Mouse (Mus musculus): ENCODE results near the gene Cnst. TPM values are rescaled to one million over a fixed set of nuclear protein-coding genes. Genes with fewer than 3 reads are reported as not detected.
"Not testable (repeated sequence)": the region's sequence is repeated elsewhere in the genome, so short reads cannot be mapped to it uniquely, and the experiment has no call there.

Cnst gene
- polyA plus RNA-seq (2015; fragmentation: Nextera tagmentation; extraction: Ambion mirVana) = 13.9 and 14.9 TPM in 2 replicates

DNA sequence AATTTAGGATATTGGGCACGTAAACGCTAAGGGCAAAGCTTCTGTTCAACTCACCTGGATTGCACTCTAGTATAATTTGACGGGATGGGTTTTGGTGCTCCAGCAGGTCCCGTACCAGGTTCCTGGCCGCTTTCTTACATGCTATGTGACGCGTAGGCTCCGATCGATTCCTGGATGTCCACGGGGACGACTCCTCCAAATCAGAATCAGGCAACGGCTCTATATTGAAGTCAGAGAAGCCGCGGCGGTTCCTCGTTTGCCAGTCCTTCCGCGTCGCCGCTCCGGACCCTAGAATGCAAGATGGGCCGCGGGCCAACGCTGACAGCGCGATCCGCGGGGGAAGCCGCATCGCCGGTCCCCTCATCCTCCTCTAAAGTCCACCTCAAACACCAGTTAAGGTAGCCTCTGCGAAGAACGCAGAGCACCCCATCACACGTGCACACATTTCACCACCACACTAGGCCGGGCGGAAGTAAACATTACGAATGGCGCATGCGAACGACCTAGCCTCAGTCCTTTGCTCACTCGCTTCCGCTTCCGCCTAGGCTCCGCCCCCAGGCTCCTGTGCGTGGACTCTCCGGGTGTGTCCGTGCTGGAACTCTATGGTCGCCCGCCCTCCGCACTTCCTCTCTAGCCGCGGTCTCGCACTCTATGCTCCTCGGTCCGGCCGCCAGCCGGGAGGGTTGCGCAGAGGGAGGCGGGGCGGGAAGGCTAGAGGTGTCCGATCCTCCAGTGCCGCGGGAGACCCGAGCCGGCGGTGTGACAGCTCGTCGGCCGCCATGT lies at the start of gene Cnst, which contains the start of gene Tfb2m:
Cnst (plus strand) TSS at position 603 of the 783 bp plus-strand sequence.
Tfb2m (minus strand) TSS at position 500 of the 783 bp plus-strand sequence.
- peak within 1 kb of the TSS; percentile 86 for H3K9ac ChIP-seq
- under 1% methylated on average over 69 of the region's 69 CpGs for WGBS
- H3K27ac ChIP-seq = peak within 1 kb of the TSS; percentile 95
- H3K9me3 ChIP-seq; H3K36me3 ChIP-seq; H3K27me3 ChIP-seq (replicated peaks): not testable (repeated sequence)
- H3K4me2 ChIP-seq = peak within 1 kb of the TSS; percentile 66
- ATAC-seq (ENCODE audit: insufficient read depth, low FRiP score, low read depth) = peak; percentile 99
- peak within 1 kb of the TSS; percentile 85 for H3K4me3 ChIP-seq (replicated peaks)
- H3K4me1 ChIP-seq = peaks cover 20% of the 10 kb centered on the region

DNA sequence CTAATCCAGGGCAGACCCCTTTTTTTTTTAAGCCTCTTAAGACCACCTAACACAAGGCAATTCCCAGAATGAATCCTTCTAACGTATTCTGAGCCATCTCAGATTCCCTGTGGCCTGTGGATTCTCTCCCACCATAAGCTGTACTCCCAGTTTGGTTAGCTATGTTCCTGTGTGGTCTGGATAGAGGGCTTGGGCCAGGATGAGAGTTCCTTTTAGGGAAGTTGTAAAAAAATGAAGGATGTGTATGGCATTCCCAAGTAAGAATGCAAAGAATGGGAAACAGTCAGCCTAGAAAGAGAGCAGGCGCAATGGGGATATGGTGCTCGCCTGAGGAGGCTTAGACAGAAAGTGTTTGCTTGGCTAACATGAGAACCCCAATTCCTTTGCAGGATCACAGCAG lies 46.9 kb upstream of the Cnst start:
- Histone ChIP-seq H3K9me3 (no peaks in the 10 kb centered on the region), H3K4me2 (no peak overlapping the region), H3K9ac (no peak overlapping the region), H3K27me3 (replicated peaks) (no peaks in the 10 kb centered on the region), H3K4me1 (no peaks in the 10 kb centered on the region), H3K4me3 (replicated peaks) (no peak overlapping the region), H3K36me3 (no peaks in the 10 kb centered on the region), H3K27ac (peak overlapping the region; percentile 38; the same call in 1 of the 2 replicates)
- peak; percentile 47 for ATAC-seq (ENCODE audit: insufficient read depth, low FRiP score, low read depth)
- WGBS = 44% methylated on average over 3 of the region's 3 CpGs

DNA sequence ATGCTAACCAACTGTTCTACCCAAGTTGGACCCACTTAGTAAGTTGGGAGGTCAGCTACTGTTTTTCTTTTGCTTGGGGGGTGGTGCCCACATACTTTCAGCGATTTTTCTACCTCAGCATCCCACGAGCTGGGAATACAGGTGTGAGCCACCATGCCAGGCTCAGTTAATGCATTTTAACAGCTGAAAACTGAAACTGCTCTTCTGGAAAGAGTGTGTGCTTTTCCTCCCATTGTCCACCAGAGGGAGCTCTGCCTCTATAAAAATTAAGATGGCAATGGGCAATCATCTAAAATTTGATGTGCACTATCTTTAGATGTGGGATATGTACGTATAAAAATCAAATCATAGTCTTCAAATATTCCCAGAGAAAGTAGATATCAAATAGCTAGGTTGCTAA lies 43.6 kb upstream of the Cnst start:
- no peaks in the 10 kb centered on the region for H3K27me3 ChIP-seq (replicated peaks)
- H3K9me3 ChIP-seq = no peaks in the 10 kb centered on the region
- H3K9ac ChIP-seq = no peak overlapping the region
- H3K4me3 ChIP-seq (replicated peaks) = no peak overlapping the region
- 15% methylated on average over 3 of the region's 3 CpGs for WGBS
- H3K27ac ChIP-seq = no peak overlapping the region
- no peak overlapping the region for H3K4me2 ChIP-seq
- no peak for ATAC-seq (ENCODE audit: insufficient read depth, low FRiP score, low read depth)
- no peaks in the 10 kb centered on the region for H3K36me3 ChIP-seq
- H3K4me1 ChIP-seq = no peaks in the 10 kb centered on the region

DNA sequence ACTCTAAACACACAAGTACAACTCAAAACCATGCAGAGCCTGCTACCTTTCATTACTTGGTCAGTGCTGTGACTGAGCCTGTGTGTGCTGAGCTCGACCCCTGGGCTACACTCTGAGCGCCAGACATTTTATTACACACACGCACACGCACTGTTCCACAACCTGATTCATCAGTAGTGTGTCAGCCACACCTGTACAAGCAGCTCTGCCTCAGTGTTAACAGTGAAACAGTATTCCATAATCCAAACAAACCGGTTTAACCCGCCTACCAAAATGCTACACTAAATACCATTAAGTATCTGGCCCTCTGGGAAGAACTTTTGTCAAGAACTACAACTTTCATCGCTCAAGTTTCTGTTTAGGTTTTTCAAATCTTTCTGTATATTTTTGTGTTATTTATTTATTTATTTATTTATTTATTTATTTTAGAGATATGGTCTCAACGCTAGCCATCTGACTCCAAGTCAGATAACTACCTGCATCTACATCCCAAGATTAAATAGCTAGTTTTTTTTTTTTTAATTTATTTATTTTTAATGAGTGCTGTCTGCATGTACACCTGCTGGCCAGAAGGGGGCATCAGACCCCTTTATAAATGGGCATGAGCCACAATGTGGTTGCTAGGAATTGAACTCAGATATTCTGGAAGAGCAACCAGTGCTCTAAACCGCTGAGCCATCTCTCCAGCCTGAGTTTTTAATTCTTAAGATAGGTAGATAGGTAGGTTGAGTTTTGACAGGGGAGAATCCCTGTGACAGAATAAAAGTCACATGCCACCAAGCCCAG lies 39.4 kb upstream of the Cnst start:
- no peaks in the 10 kb centered on the region for H3K9me3 ChIP-seq
- no peaks in the 10 kb centered on the region for H3K4me1 ChIP-seq
- H3K9ac ChIP-seq = no peak overlapping the region
- no peak overlapping the region for H3K27ac ChIP-seq
- H3K36me3 ChIP-seq = no peaks in the 10 kb centered on the region
- WGBS = 54% methylated on average over 9 of the region's 9 CpGs
- no peak overlapping the region for H3K4me2 ChIP-seq
- no peak overlapping the region for H3K4me3 ChIP-seq (replicated peaks)
- ATAC-seq (ENCODE audit: insufficient read depth, low FRiP score, low read depth) = peak; percentile 44; the same call in 1 of the 2 replicates
- no peaks in the 10 kb centered on the region for H3K27me3 ChIP-seq (replicated peaks)

DNA sequence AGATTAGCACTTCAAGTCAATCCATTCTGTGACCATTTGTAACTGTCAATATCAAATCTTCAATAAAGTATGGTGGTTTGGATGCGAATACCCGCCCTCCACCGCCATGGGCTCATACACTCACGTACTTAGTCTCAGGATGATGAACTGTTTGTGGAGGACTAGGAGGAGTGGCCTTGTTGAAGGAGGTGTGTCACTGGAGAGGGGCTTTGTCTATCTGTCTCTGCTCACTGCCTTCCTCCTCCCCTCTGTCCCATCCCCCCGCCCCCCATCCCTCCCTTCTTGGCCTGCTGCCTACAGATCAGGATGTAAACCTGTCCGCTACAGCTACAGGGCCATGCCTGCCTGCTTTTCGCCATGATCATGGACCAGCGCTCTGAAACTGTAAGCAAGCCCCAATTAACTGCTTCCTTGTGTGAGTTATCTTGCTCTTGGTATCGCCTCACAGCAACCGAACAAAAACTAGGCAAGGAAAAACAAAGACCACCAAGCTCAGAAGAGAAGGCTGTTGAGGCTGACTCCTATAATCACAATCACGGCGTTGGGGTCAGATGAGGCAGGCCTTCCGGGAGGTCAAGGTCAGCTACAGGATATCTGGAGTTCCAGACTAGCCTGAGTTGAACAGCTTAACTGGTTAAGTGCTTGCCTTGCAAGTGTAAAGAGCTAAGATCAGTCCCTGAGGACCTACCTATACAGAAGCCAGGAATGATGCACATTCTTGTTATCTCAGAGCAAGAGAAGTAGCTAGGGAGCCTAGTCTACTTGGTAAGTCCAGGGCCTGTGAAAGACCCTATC lies 35.4 kb upstream of the Cnst start:
- no peak overlapping the region for H3K27ac ChIP-seq
- 88% methylated on average over 13 of the region's 13 CpGs for WGBS
- no peak for ATAC-seq (ENCODE audit: insufficient read depth, low FRiP score, low read depth)

DNA sequence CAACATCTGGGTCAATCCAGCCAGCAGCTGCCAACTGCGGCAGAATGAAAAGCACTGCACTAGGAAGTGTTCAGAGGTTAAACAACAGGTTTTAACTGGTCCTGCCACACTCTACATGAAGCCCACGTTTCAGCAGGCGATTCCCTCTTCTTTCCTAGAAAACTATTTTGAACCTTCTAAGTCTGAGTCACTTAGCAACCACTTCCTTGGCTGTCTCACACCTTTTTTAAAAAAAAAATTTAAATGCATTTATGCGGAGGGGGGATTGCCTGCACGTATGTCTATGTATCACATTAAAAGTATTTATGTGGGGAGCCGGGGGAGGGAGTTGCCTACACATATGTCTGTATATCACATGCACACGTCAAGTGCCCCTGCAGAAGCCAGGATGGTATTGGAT lies 34.3 kb upstream of the Cnst start:
- Histone ChIP-seq H3K4me2 (no peak overlapping the region), H3K27ac (no peak overlapping the region), H3K4me3 (replicated peaks) (no peak overlapping the region), H3K27me3 (replicated peaks) (no peaks in the 10 kb centered on the region), H3K9me3 (no peaks in the 10 kb centered on the region), H3K9ac (no peak overlapping the region), H3K36me3 (no peaks in the 10 kb centered on the region), H3K4me1 (peaks cover 5% of the 10 kb centered on the region; the same call in 1 of the 2 replicates)
- ATAC-seq (ENCODE audit: insufficient read depth, low FRiP score, low read depth) = no peak
- 69% methylated on average over 7 of the region's 7 CpGs for WGBS

More for the DNA sequence above, 35.4 kb upstream of the Cnst start:
- Histone ChIP-seq H3K27me3 (replicated peaks) (no peaks in the 10 kb centered on the region), H3K4me1 (no peaks in the 10 kb centered on the region), H3K9ac (no peak overlapping the region), H3K36me3 (no peaks in the 10 kb centered on the region), H3K4me3 (replicated peaks) (no peak overlapping the region), H3K4me2 (no peak overlapping the region), H3K9me3 (no peaks in the 10 kb centered on the region)

DNA sequence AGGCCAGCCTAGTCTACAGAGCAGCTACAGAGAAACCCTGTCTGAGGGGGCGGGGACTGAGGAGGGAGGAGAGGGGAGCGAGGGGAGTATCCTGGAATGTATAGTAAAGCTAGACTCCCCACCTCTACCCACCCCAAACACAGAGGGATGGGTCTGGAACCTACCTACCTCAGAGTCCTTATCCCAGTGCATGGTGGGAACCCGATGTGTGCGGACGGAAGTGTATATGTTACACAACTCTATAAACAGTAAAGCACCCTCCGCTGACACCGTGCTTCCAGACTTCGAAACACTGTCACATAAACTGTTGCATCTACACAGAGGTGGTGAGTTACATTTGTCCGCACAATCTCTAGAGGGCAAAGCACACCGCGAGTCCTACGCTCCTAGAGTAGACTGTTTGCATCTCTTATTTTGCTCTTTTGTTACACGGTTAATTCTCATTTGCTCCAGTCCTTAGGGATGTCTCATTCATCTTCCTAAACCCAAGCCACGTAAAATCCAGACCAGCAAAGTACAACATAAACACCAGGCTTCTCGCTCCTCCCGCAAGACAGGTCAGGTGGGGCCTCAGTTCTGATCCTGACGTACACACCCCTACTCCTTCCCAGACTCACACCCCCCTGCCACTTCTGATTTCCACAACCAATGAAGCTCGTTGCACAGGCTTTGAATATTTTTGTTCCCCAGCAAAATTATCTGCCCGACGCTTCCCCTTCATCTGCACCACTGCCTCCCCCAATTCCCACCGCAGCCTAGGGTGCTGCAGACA lies 29.0 kb upstream of the Cnst start:
- Histone ChIP-seq H3K36me3 (no peaks in the 10 kb centered on the region), H3K4me2 (peak overlapping the region; percentile 94), H3K9ac (peak overlapping the region; percentile 65), H3K27ac (peak overlapping the region; percentile 69), H3K27me3 (replicated peaks) (no peaks in the 10 kb centered on the region), H3K9me3 (no peaks in the 10 kb centered on the region), H3K4me3 (replicated peaks) (peak overlapping the region; percentile 83), H3K4me1 (peaks cover 5% of the 10 kb centered on the region; the same call in 1 of the 2 replicates)
- ATAC-seq (ENCODE audit: insufficient read depth, low FRiP score, low read depth) = peak; percentile 72
- under 1% methylated on average over 21 of the region's 21 CpGs for WGBS

DNA sequence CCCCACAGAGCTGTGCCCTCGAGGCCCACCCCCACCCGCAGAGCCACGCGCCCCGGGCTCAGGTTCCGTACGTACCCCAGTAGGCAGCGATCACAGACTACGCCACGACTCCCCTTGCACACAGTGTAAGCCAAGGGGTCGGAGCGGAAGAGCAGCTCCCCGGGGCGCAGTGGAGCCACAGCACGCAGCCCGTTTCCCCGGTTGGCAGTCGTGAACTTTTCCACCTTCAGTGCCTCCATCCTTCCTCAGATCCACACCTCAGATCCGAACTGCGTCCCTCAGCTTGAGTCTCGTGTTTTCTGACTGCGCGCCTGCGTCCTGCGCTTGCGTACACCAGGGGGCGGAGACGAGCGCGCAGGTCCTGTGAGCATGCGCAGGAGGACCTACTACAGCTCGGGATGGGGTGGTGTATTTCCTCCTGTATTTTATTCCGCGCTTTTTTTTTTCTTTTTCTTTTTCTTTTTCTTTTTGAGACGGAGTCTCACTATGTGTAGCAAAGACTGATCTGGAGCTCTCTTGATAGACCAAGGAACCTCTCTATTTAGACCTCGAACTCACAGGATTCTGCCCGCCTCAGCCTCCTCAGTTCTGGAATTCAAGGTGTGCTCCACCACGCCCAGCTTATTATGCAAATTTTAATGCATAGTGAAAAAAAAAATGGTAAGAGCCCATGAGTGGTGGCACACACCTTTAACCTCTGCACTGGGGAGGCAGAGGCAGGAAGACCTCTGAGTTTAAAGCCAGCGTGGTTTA lies 28.3 kb upstream of the Cnst start, which contains the start of gene Smyd3:
Smyd3 (minus strand) TSS at position 329 of the 753 bp plus-strand sequence.
- peak within 1 kb of the TSS; percentile 94 for H3K4me2 ChIP-seq
- no peaks in the 10 kb centered on the region for H3K9me3 ChIP-seq
- 6% methylated on average over 39 of the region's 39 CpGs for WGBS
- H3K4me3 ChIP-seq (replicated peaks) = peak within 1 kb of the TSS; percentile 83
- H3K4me1 ChIP-seq = peaks cover 5% of the 10 kb centered on the region; the same call in 1 of the 2 replicates
- peak; percentile 86 for ATAC-seq (ENCODE audit: insufficient read depth, low FRiP score, low read depth)
- H3K36me3 ChIP-seq = no peaks in the 10 kb centered on the region
- H3K27me3 ChIP-seq (replicated peaks) = no peaks in the 10 kb centered on the region
- H3K27ac ChIP-seq = peak within 1 kb of the TSS; percentile 69
- peak within 1 kb of the TSS; percentile 65 for H3K9ac ChIP-seq

GRCm38 (mm10) chr1:179519901-179520300 lies 26.3 kb upstream of the Cnst start:
- Histone ChIP-seq H3K4me3 (replicated peaks) (no peak overlapping the region), H3K36me3 (no peaks in the 10 kb centered on the region), H3K9ac (no peak overlapping the region), H3K27ac (no peak overlapping the region), H3K9me3 (no peaks in the 10 kb centered on the region), H3K4me1 (peaks cover 5% of the 10 kb centered on the region; the same call in 1 of the 2 replicates), H3K4me2 (no peak overlapping the region), H3K27me3 (replicated peaks) (no peaks in the 10 kb centered on the region)
- no peak for ATAC-seq (ENCODE audit: insufficient read depth, low FRiP score, low read depth)
- 77% methylated on average over 3 of the region's 3 CpGs for WGBS

DNA sequence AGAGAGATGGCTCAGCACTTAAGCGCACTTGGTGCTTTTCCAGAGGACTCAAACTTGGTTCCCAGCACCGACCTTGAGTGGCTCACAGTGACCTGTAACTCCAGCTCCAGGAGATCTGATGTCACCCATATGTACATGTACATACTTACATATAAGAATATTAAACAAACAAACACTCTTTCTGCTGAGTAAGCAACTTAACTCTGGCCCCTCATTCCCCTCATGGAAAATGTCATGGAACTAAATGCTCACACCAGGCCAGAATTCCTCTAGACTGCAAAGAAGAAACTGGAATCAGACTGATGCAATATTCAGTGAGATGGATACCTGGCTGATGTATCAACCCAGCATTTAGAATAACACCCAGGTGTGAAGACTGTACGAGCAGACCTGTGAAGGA lies 7.1 kb upstream of the Cnst start:
- Histone ChIP-seq H3K4me1 (no peaks in the 10 kb centered on the region), H3K9me3 (no peaks in the 10 kb centered on the region), H3K36me3 (no peaks in the 10 kb centered on the region; the same call in 1 of the 2 replicates), H3K9ac (no peak overlapping the region), H3K4me3 (replicated peaks) (no peak overlapping the region), H3K4me2 (no peak overlapping the region), H3K27ac (no peak overlapping the region), H3K27me3 (replicated peaks) (no peaks in the 10 kb centered on the region)
- WGBS = 88% methylated on average over 3 of the region's 3 CpGs
- ATAC-seq (ENCODE audit: insufficient read depth, low FRiP score, low read depth) = no peak

All from stomach, embryonic 15.5 days (tissue).